Mouse (Mus musculus) thymus, adult 2 months (tissue): ENCODE measurements around the gene Id1. TPM values are rescaled to one million over a fixed set of nuclear protein-coding genes. Genes with fewer than 3 reads are reported as not detected.

ENCODE experiments used
- DNase-seq: peaks from one replicate; pipeline ENCODE4 v3.0.0; 2021
- H3K27ac ChIP-seq: fragments of 200-500 bp; 2 replicates; pipeline ENCODE4 v1.5.1; 2012; ENCODE audit warnings: low read length, control low read depth; ENCODE audit not compliant: control insufficient read depth, insufficient read depth
- H3K27me3 ChIP-seq: fragments of 200-500 bp; 2 replicates; pipeline ENCODE4 v1.6.1; 2012; ENCODE audit warnings: mild to moderate bottlenecking, low read length, moderate library complexity, mixed read lengths; ENCODE audit not compliant: control insufficient read depth, insufficient read depth
- H3K36me3 ChIP-seq: fragments of 200-500 bp; 2 replicates; pipeline ENCODE4 v1.6.1; 2012; ENCODE audit warnings: mild to moderate bottlenecking, low read length, moderate library complexity; ENCODE audit not compliant: control insufficient read depth, insufficient read depth
- H3K4me1 ChIP-seq: fragments of 200-500 bp; replicated peaks from 2 replicates; pipeline ENCODE4 v1.6.1; 2012; ENCODE audit warnings: low read length; ENCODE audit not compliant: control insufficient read depth, insufficient read depth
- H3K4me3 ChIP-seq: fragments of 200-500 bp; 2 replicates; pipeline ENCODE4 v1.5.1; 2012; ENCODE audit warnings: mild to moderate bottlenecking, low read length, control low read depth, moderate library complexity; ENCODE audit not compliant: control insufficient read depth, insufficient read depth
- CTCF ChIP-seq: fragments of 200-500 bp; IDR thresholded peaks from 2 replicates; pipeline ENCODE4 v1.5.1; 2012; ENCODE audit warnings: mild to moderate bottlenecking, control low read depth, low read length, moderate library complexity, borderline replicate concordance; ENCODE audit not compliant: control insufficient read depth, poor library complexity, insufficient read depth; ENCODE audit errors: extremely low read depth
- POLR2A ChIP-seq: fragments of 200-500 bp; IDR thresholded peaks from 2 replicates; pipeline ENCODE4 v1.6.1; 2012; ENCODE audit warnings: mild to moderate bottlenecking, low read length, control low read depth, moderate library complexity; ENCODE audit not compliant: control insufficient read depth, poor library complexity, insufficient read depth; ENCODE audit errors: extremely low read depth
- WGBS: fragments of 180-500 bp; shearing (Covaris S2); methylation state at CpG from one replicate; pipeline ENCODE4 v1.1.7; 2018; 5-methylcytosine and 5-hydroxymethylcytosine counted together
- polyA plus RNA-seq: library from polyadenylated mRNA; depleted of rRNA; stranded (reverse); fragments of >200 nt; gene quantifications from 2 replicates; pipeline ENCODE4 v1.2.3, GENCODE M21; 2012

Id1 gene
- polyA plus RNA-seq, 1 experiment, result 66.4 TPM

- H3K27ac ChIP-seq, result no peak overlapping the region
- no peak overlapping the region for H3K4me3 ChIP-seq
- H3K4me1 ChIP-seq, result peaks cover 12% of the 10 kb centered on the region
- TF ChIP-seq CTCF, result no peak
- TF ChIP-seq POLR2A, result no peak
- no peak for DNase-seq
- H3K27me3 ChIP-seq, result no peaks in the 10 kb centered on the region
- WGBS, result 59% methylated on average over 2 of the region's 2 CpGs
- H3K36me3 ChIP-seq, result no peaks in the 10 kb centered on the region
These were observed 21.4 kb downstream of the Id1 start for GRCm38 (mm10) chr2:152757478-152757877.

GRCm38 (mm10) chr2:152758351-152758750 is 22.3 kb downstream of the Id1 start:
- no peaks in the 10 kb centered on the region for H3K36me3 ChIP-seq
- DNase-seq, result no peak
- H3K4me1 ChIP-seq, result peaks cover 12% of the 10 kb centered on the region
- H3K27me3 ChIP-seq, result no peaks in the 10 kb centered on the region
- no peak overlapping the region for H3K27ac ChIP-seq
- 62% methylated on average over 4 of the region's 4 CpGs for WGBS
- TF ChIP-seq CTCF (no peak), POLR2A (no peak)
- no peak overlapping the region for H3K4me3 ChIP-seq

- H3K27ac ChIP-seq, result no peak overlapping the region
- WGBS, result 76% methylated on average over 6 of the region's 6 CpGs
- TF ChIP-seq POLR2A (no peak), CTCF (no peak)
- no peak for DNase-seq
- H3K4me1 ChIP-seq, result peaks cover 25% of the 10 kb centered on the region
- H3K36me3 ChIP-seq, result no peaks in the 10 kb centered on the region
- H3K4me3 ChIP-seq, result no peak overlapping the region
- H3K27me3 ChIP-seq, result no peaks in the 10 kb centered on the region
These were observed 27.3 kb downstream of the Id1 start for GRCm38 (mm10) chr2:152763310-152763709.

- peaks cover 25% of the 10 kb centered on the region for H3K4me1 ChIP-seq
- no peaks in the 10 kb centered on the region for H3K27me3 ChIP-seq
- TF ChIP-seq CTCF, result no peak
- TF ChIP-seq POLR2A, result no peak
- no peak overlapping the region for H3K27ac ChIP-seq
- WGBS, result 85% methylated on average over 14 of the region's 14 CpGs
- no peak overlapping the region for H3K4me3 ChIP-seq
- no peaks in the 10 kb centered on the region for H3K36me3 ChIP-seq
- DNase-seq, result no peak
These were observed 28.4 kb downstream of the Id1 start for GRCm38 (mm10) chr2:152764172-152765044.

GRCm38 (mm10) chr2:152765045-152765674 is 29.1 kb downstream of the Id1 start:
- peaks cover 29% of the 10 kb centered on the region for H3K4me1 ChIP-seq
- no peak overlapping the region for H3K27ac ChIP-seq
- no peak for DNase-seq
- TF ChIP-seq CTCF (no peak), POLR2A (no peak)
- no peaks in the 10 kb centered on the region for H3K36me3 ChIP-seq
- H3K27me3 ChIP-seq, result no peaks in the 10 kb centered on the region
- H3K4me3 ChIP-seq, result no peak overlapping the region
- WGBS, result 88% methylated on average over 7 of the region's 7 CpGs

- TF ChIP-seq POLR2A (no peak), CTCF (peak; percentile 96)
- Histone ChIP-seq H3K27ac (no peak overlapping the region), H3K27me3 (no peaks in the 10 kb centered on the region), H3K4me1 (peaks cover 31% of the 10 kb centered on the region), H3K36me3 (no peaks in the 10 kb centered on the region), H3K4me3 (no peak overlapping the region)
- WGBS, result 25% methylated on average over 25 of the region's 25 CpGs
- peak; percentile 95 for DNase-seq
These were observed 30.5 kb downstream of the Id1 start for GRCm38 (mm10) chr2:152766387-152767123.
